Mouse (Mus musculus): ENCODE results near the gene Sipa1l2.
A peak's percentile ranks its signal among the peaks of the same experiment; 100 is the strongest.
"Not testable (repeated sequence)": the region's sequence is repeated elsewhere in the genome, so short reads cannot be mapped to it uniquely, and the experiment has no call there.

Sipa1l2 gene

DNA sequence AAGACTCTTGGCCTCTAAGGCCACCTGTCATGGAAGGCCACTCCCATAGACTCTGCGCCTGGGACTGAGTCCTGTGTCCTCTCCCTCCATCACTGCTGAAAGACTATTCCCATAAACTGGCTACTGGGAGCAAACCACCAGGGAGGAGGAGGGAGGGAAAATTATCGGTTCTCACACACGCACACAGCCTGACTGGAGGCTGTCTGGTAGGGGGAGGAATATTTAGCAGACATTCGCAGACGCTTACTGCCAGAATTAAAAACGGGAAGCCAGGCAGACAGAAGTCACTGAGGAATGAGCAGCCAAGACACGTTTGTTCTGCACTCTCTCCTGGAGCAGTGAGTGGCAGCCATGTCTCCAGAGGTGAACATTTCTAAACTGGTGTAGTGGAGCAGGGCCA, 35.9 kb downstream of the Sipa1l2 start:
- no peak for DNase-seq

DNA sequence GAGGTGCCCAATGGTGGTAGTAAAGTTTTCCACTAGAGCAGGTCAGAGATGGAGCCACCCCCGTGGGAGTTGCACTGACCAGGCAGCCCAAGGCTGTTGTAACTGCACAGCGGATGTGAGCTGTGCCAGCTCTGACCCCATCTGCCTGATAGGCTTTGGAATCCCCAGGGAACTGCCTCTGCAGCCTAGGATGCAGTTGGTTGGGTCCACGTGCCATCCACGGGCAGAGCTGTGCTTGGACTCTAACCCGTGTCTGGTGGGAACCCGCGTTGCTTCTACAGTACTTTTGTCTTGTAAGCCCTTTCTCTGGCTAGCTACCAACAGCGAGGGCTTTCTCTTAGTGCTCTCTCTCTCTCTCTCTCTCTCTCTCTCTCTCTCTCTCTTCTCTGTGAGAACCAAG, 36.7 kb downstream of the Sipa1l2 start:
- no peak for DNase-seq

DNA sequence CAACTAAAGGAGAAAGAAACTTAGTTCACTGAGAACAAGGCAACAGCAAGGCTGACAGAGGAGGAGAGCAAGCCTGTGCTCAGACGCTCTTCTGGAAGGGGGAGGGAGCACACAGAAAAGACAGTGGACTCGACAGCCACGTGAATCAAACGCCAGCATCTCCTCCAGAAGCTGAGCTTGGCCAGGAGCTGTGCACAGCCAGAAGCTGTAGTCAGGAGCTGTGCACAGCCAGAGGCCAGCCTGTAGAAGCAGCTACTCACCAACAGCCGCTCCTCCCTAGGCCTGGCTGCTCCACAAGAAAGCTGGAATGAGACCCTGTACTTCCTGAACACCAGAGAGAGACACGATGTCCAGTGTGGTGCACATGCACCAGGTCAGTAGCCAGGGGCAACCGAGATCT, 37.4 kb downstream of the Sipa1l2 start:
- no peak for DNase-seq

DNA sequence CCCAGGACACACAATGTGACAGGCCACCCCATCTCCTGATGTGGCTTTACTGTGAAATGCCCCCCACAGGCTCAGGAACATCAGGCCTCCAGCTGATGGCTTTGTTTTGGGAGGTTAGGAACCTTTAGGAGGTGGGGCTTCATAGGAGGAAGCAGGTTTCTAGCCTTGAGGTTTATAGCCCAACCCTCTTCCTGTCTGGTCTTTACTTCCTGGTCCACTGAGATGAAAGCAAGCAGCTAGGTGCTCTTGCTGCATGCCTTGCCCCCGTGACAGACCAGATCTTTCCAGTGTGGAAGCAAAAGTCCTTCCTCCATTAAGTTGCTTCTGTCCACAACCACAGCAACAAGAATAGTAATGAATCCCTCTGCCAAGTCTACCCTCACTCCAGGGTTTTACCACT, 38.0 kb downstream of the Sipa1l2 start:
- no peak for DNase-seq

DNA sequence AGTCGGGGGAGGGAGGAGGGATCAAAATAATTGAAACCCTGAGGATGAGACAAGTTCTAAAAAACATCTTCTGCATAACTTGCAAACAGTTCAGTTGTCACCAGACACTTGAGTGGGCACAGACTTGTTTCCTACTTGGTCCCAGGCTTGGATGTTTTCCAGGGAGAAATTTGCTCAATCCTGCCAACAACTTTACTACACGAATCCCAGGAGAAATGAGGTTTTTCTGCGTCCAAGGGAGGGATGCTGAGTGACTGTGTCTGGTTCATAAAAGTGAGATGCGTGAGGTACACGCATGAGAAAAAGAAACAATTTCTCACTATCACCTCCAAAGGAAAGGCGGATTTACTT, 38.5 kb downstream of the Sipa1l2 start:
- DNase-seq, result no peak

DNA sequence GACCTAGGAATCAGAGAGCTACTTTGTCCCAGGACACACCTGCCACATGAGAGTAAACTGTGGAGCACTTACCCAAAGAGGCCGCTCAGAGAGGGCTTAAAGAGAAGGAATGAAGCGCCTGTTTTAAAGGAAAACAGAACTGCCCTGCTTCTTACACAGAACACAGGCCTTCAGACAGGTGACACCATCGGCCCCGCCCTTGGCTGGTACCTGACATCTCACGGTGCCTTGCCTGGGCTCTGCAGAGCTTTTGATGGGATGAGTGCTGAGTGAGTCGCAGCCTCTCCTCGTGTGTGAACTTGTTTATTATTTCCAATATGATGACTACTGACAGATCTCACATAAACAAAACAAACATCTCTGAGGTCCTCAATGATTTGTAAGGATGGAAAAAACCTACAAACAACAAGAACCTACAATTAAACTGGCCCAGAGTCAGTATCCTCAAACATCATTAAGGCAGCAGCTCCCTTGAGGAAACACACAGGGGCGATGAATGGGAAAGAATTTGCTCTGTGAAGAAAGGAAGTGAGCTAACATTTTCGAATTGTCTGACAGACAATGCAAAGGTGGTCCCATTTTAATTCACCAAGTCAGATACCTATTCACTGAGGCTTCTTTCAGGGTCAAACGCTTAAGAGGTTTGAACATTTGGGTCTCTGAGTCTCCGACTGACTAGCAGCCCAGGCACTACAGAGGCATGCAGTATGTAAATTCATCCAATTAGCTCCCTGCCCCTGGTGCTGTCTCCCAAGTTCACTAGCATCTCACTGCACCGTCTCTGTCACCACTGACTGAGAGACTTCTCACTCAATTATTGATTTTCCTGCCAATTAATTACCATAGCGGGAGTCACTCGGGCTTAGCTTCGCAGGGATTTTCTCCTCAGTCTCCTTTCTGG, 39.2 kb downstream of the Sipa1l2 start:
- no peak for DNase-seq

DNA sequence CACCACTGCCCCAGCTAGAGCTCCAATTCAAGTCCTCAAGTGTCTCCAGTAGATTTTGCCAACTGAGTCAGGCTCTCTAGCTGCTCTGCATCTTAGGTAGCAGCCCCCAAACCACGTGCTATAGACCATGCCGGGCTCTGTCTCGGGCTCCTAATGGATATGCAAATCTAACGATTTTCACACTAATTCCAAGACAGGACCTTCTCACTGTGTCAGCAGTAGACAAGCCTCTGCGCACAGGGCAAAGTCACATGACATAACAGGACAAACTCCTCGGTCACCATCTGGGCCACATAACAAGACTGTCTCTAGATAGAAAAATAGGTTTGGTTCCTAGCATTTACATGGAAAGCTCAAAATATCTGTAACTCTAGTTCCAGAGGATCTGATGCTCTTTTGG, 40.6 kb downstream of the Sipa1l2 start:
- no peak for DNase-seq

DNA sequence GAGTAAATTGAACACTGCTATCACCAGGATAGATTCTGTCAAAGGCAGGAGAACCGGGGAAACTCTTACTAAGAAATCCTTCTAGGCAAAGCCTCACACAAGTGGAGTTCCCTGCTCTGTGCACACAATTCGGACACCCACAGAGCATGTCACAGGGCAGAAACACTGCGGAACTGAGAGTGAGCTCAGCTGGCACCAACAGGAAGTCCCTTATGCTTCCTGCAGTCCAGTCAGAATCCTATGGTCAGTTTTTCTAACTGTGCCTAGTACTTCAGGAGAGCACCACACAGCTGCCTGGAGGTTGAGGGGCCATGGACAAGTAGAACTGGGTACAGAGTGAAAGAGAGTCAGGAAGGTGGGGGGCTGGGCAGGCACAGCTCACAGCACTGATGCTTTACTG, 41.7 kb downstream of the Sipa1l2 start:
- DNase-seq, result no peak

DNA sequence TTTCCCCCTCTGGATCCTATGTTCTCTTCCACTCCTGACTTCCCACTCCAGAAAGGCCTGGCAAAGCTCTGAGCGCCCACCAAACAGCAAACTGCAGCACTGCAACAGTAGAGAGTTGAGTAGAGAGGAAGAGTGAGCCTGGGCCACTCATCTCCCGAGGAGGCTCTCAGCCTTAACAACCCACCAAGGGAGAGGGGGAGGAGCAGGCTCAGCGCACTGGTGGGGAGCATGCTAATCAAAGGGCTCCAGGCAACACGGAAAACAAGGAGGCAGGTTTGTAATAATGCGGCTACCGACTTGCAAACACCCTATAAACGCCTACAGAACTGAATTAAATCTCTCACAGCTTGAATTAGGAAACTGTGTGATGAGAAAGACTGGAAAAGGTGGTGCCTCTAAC, 42.6 kb downstream of the Sipa1l2 start:
- DNase-seq, result no peak

DNA sequence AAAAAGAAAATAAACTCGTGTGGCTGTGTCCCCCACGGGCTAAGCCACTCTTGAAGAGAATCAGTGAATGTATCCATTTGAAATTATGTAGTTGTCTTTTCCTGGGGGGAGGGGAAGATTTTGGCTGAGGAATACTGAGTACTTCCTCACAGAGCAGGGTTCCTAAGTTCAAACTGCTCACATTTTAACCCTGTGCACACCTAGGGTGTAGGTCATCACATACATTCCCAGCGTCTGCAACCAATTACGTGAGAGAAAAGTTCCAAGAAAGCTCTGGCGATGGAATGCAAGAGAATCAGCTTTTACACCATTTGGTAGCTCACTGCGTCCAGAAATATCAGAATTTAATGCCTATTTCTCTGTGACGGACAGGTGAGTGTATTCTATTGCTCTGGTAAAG, 43.0 kb downstream of the Sipa1l2 start:
- DNase-seq, result no peak

DNA sequence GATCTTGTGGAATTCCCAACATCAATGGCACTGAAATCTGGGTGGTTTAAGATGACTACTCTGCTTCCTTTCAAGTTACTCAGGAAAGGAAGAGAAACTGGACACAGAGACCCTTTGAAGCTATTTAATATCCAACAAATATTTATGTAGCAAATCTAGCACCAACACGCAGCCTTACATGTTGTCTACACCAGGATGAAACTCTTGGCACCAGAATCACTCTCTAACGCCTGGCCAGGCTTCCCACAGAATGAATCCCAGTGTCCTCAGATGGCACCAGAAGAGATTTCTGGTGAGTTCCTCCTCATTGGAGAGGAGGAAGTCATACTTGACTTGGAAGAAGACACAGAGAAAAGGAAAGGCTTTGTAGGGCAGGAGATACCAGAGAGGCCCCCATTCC, 45.1 kb downstream of the Sipa1l2 start:
- DNase-seq, result no peak

DNA sequence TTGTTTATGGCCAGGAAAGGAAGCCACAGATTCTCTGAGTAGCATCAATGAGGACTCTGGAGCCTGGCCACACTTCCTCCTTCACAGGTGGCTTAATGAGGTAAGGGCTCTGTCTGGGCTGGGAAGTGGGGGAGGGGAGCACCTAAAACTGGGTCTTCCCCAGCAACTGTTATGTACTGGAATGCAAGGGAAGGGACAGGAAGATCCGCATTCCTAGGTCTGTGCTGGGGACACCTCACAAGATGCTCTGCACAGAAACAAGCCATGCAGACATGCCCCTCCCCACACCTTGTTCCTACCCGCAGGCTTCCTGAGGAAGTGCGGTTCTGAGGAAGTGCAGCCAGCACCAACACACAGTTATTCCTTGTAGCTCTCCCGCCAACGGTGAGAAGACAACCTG, 46.4 kb downstream of the Sipa1l2 start:
- DNase-seq, result no peak

DNA sequence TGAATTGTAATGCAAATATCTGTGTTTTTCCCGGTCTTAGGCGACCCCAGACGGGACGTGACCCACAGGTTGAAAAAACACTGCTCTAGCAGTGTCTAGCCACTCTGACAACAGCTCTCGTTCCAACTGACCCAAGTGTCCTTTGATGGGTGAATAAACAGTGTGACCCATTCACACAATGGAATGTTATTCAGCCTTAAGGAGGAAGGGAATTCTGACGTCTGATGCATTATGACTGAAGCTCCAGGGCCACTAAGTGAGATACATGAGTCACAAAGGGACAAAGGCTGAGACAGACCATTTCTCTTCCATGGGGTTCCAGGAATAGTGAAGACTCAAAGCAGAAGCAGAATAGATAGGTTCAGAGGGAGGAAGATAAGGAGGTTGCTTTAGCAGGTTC, 47.5 kb downstream of the Sipa1l2 start:
- no peak for DNase-seq

DNA sequence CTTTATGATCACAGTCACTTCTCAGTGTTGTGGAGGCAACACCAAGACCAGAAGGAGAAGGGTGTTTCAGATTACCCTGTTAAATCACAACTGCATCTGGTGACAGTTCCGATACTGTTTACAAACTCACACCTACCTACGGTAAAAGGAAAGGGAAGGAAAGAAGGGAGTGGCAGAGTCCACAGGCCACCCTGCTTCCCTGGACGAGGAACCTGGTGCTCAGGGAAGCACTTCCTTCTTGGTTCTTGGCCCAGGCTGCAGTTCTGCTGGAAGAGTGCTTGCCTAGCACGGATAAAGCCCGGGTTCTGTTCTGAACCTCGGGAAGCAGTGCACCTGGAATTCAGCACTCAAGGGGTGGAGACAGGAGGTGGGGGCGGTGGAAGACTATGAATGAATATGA, 48.5 kb downstream of the Sipa1l2 start:
- DNase-seq, result no peak

DNA sequence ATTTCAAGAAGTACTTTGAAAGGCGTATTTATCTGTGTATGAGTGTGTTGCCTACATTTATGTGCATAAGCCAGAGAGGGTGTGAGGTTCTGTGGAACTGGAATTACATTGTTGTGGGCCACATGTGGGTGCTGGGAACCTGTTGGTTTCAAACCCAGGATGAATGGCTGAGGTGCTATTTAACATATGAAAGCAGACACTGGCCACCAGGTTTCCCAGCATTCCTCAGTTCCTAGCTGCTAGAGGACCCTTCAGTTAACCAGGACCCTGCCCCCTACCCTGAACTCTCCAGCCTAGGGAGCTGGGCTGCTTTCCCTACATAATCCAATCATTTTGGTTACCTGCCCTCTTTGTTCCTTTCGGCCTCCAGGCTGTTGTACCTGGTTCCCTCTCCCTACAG, 49.3 kb downstream of the Sipa1l2 start:
- DNase-seq, result not testable (repeated sequence)

DNA sequence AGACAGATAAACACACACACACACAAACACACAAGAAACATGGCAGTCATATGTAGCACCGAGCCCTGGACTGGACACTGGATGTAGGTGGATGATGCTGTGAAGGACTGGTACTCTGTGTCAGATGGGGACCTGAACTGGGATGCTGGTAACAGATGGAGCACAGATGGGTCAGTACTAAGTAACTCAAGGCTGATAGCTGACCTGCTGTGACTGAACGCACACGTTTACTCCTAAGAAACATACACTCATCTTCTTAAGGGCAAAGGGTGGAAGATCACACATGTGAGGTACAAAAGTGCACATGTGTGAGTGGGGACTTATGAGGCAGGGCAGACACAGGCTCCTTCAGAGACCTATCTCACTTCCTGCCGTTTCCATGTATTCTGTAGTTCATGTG, 50.7 kb downstream of the Sipa1l2 start:
- peak; percentile 43 for DNase-seq

DNA sequence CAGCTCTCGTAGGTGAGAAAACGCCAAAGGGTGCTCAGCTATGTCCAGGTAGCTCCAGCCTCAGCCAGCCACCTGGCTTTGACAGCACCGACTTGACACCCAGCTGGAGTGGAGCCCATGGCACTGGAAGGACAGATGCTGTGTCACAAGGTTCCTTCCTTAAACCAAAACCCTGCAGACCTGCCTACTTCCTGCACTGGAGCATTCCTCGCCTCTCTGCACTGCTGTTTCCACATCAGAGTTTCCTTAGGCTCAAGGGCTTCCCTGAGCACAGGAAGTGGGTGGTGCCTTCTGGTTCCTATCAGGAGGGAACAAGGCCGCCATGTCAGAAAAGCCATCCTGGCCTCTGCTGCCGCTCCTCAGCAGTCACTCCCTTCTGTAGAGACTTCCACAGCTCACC, 51.3 kb downstream of the Sipa1l2 start:
- no peak for DNase-seq

DNA sequence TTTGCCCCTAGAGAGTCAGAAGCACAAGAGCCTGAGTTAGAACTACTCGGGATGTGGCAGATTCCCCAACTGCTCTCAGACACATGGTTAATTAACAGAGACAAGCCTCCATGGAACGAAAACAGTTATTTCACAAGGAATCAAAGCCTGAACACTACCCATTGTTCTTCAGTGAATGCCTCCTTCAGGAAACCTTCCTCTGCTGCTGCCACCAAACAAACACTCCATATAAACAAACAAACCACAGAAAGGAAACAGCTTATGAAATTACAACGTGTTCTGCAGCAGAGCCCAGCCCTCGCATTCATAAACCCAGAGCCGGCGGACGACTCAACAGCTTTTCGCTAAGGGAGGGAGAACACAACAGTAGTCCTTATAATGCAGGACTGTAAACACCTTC, 52.2 kb downstream of the Sipa1l2 start:
- no peak for DNase-seq

DNA sequence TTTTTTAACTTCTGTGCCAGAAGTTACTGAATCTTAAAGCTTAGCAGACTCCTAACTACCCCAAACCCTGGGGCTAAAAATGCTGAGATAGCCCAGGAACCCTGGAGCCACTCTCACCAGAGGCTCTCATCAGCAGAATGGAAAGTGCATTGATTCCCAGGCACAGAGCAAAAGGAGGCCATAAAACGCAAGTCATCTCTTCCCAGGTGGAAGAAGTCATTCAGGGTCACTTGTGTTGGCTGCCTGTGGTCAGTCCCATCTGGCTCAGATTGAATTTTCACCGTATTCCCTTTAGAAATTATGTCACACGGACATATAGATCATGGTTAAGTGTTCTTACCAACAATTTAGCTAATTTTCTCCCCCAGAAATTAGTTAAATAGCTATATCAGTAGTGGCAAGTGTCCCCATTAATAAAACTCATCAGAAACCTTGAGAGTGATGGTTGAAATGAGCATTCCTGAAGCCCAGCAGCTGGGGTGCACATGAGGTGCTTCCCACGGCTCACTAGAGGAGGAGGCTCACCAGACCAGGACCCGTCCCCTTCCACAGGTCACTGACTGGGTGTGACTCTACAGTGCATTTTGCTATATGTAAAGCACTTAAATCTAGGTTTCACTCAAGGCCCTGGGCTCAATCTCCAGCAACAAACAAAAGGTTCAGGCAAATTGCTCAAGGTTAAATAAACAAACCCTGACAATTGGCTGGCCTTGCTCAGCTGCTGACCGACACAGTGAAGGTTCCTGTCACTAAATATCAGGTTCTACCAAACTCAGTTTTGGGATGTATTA, 53.3 kb downstream of the Sipa1l2 start:
- no peak for DNase-seq

DNA sequence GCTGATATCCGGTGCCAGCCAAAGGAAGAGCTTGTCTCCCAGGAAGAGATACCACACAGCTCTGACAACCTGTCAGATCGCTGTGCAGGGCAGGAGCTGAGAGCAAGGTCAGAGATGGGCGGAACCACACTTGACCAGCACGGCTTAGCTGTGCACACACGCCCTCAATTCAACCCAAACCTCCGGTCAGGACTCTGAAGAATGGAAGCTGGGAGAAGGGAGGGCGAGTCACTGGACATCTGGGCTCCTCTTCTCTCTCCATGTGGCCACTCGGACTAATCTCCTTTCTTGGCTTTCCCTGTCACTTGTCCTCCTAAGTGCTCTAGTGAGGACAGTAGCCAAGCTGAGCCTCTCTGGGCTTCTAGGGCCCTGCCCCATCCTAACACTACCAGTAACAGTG, 53.9 kb downstream of the Sipa1l2 start:
- peak; percentile 38 for DNase-seq

DNA sequence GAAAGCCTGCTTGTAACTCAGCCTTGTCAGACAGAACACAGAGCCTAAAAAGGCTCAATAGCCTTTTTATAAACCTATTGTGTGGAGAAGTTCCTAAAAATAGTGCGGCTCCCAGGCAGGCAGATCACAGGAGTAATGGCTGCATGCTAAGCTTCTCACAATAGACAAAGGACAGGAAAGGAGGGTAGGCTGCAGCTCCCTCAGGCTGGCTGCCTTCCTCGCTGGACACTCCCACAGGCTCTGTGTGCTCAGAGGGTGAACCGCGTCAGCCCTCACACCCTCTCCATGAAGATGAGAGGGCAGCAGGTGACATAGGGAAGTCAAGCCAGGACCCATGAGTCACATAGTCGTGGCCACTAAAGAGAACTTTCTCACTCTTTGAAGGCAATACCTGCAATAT, 55.7 kb downstream of the Sipa1l2 start:
- no peak for DNase-seq

DNA sequence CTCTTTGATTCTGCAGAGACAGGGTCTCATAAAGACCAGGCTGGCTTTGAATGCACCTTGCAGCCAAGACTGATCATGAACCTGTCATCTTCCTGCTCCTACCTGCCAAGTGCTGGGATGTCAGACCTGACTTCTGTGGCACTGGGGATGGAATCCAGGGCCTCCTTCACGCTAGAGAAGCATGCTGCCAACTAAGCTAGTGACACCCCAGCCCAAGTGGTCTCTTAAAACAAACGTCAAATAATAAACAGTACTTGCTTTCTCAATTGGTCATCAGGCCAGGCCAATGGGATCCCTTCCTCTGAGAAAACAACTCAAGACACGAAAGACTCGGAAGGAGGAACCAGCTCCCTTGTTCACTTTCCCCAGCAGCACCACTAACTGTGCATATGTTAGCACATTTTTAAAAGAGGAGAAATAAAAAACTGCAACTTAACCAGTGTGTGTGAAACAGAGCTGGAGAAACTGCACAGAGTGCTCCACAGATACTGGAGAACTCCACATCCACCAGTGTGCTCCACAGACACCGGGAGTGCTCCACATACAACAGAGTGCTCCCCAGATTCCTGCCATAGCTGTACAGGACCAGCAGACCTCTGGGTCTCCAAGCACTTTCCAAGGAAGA, 56.3 kb downstream of the Sipa1l2 start:
- DNase-seq, result no peak

DNA sequence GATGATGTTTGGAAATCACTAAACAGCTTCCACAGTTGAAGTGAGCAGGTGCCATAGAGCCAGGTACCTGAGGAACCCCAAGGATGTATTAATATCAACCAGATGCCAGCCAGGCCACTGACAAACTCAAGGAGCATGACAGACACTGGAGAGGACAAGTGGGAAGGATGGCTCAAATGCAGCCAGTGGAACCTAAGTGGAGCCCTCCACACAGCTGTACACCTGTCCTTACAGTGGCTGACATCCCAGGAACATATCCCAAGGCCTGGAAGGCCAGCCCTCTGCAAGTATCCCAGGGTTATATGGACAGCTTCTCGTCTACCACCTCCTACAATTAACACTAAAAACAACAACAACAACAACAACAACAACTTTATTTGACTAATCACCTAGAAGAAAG, 57.0 kb downstream of the Sipa1l2 start:
- no peak for DNase-seq

Measured in cerebellum, adult 8-10 months (tissue).